Mouse (Mus musculus) cortical plate, adult 2 months (tissue): ENCODE data around the gene Mib2. TPM values are rescaled to one million over a fixed set of nuclear protein-coding genes. Genes with fewer than 3 reads are reported as not detected.

Source experiments
- H3K27ac ChIP-seq: fragments of 200-500 bp; 2 replicates; pipeline ENCODE4 v1.5.1; 2012; ENCODE audit warnings: low read length, control low read depth, inconsistent platforms; ENCODE audit not compliant: insufficient read depth
- H3K4me1 ChIP-seq: fragments of 200-500 bp; 2 replicates; pipeline ENCODE4 v1.6.1; 2011; ENCODE audit warnings: low read length; ENCODE audit not compliant: control insufficient read depth, insufficient read depth
- H3K4me3 ChIP-seq: fragments of 200-500 bp; 2 replicates; pipeline ENCODE4 v1.5.1; 2011; ENCODE audit warnings: mild to moderate bottlenecking, low read length, control low read depth; ENCODE audit not compliant: insufficient read depth
- CTCF ChIP-seq: fragments of 200-500 bp; IDR thresholded peaks from 2 replicates; pipeline ENCODE4 v1.5.1; 2011; ENCODE audit warnings: mild to moderate bottlenecking, control low read depth, low read length; ENCODE audit not compliant: insufficient read depth; ENCODE audit errors: extremely low read depth
- POLR2A ChIP-seq: fragments of 200-500 bp; IDR thresholded peaks from 2 replicates; pipeline ENCODE4 v1.6.1; 2011; ENCODE audit warnings: mild to moderate bottlenecking, low read length, control low read depth; ENCODE audit not compliant: insufficient read depth; ENCODE audit errors: extremely low read depth
- polyA plus RNA-seq: library from polyadenylated mRNA; depleted of rRNA; stranded (reverse); fragments of >200 nt; gene quantifications from 2 replicates; pipeline ENCODE4 v1.2.3, GENCODE M21; 2012

Mib2 gene
- polyA plus RNA-seq, 1 experiment = 153 TPM

GRCm38 (mm10) chr4:155669598-155670075 is 639 bp upstream of the Mib2 start:
- TF ChIP-seq POLR2A (no peak), CTCF (no peak)
- no peak overlapping the region for H3K27ac ChIP-seq
- peaks cover 3% of the 10 kb centered on the region for H3K4me1 ChIP-seq
- peak overlapping the region; percentile 50 for H3K4me3 ChIP-seq

GRCm38 (mm10) chr4:155666903-155667302 is 2.1 kb downstream of the Mib2 start:
- H3K4me3 ChIP-seq = no peak overlapping the region
- H3K27ac ChIP-seq = no peak overlapping the region
- H3K4me1 ChIP-seq = peaks cover 3% of the 10 kb centered on the region
- TF ChIP-seq CTCF (no peak), POLR2A (no peak)

- TF ChIP-seq POLR2A (no peak), CTCF (no peak)
- Histone ChIP-seq H3K27ac (no peak overlapping the region), H3K4me3 (no peak overlapping the region), H3K4me1 (no peaks in the 10 kb centered on the region)
These were observed 8.4 kb downstream of the Mib2 start for GRCm38 (mm10) chr4:155660641-155661040.

- no peak for TF ChIP-seq POLR2A
- TF ChIP-seq CTCF = no peak
These were observed 10.0 kb downstream of the Mib2 start for GRCm38 (mm10) chr4:155658961-155659360.

GRCm38 (mm10) chr4:155656214-155656751 is 12.7 kb downstream of the Mib2 start:
- H3K27ac ChIP-seq = no peak overlapping the region
- no peak overlapping the region for H3K4me3 ChIP-seq
- TF ChIP-seq CTCF (no peak), POLR2A (no peak)
- no peaks in the 10 kb centered on the region for H3K4me1 ChIP-seq

More at GRCm38 (mm10) chr4:155658961-155659360, 10.0 kb downstream of the Mib2 start:
- H3K27ac ChIP-seq = no peak overlapping the region
- no peaks in the 10 kb centered on the region for H3K4me1 ChIP-seq
- no peak overlapping the region for H3K4me3 ChIP-seq

- TF ChIP-seq POLR2A = no peak
- TF ChIP-seq CTCF = no peak
- no peak overlapping the region for H3K27ac ChIP-seq
- no peak overlapping the region for H3K4me3 ChIP-seq
- H3K4me1 ChIP-seq = no peaks in the 10 kb centered on the region
These were observed 14.3 kb downstream of the Mib2 start for GRCm38 (mm10) chr4:155654456-155655298.

GRCm38 (mm10) chr4:155654183-155654455 is 14.9 kb downstream of the Mib2 start:
- no peaks in the 10 kb centered on the region for H3K4me1 ChIP-seq
- TF ChIP-seq POLR2A (no peak), CTCF (no peak)
- no peak overlapping the region for H3K27ac ChIP-seq
- no peak overlapping the region for H3K4me3 ChIP-seq

GRCm38 (mm10) chr4:155653451-155654182 is 15.4 kb downstream of the Mib2 start:
- TF ChIP-seq CTCF (no peak), POLR2A (no peak)
- no peaks in the 10 kb centered on the region for H3K4me1 ChIP-seq
- H3K27ac ChIP-seq = no peak overlapping the region
- no peak overlapping the region for H3K4me3 ChIP-seq

GRCm38 (mm10) chr4:155653086-155653450 is 15.9 kb downstream of the Mib2 start, which contains the start of gene Mmp23:
Gene Mmp23 (minus strand): TSS chr4:155653384.
- TF ChIP-seq CTCF (no peak), POLR2A (no peak)
- no peaks in the 10 kb centered on the region for H3K4me1 ChIP-seq
- no peak within 1 kb of the TSS for H3K27ac ChIP-seq
- no peak within 1 kb of the TSS for H3K4me3 ChIP-seq
